Mouse (Mus musculus) cerebellum, postnatal 36 days (tissue): ENCODE measurements around the gene Zkscan4.

Experiments used
- DNase-seq, 2 experiments: peaks; one replicate each; pipeline ENCODE4 v3.0.0; 2021 to 2022; ENCODE audit warnings: mixed read lengths in 2 of 2

Zkscan4 gene

GRCm38 (mm10) chr13:21530136-21530535, 51.4 kb downstream of the Zkscan4 start:
- no peak for DNase-seq

GRCm38 (mm10) chr13:21530781-21531201, 52.1 kb downstream of the Zkscan4 start, which contains the start of gene Zkscan8:
Gene Zkscan8, minus strand, starts transcription at chr13:21531120.
- peak; percentile 90 to 95 for DNase-seq
